Mouse (Mus musculus): ENCODE results near the gene Fgfr2. TPM values are rescaled to one million over a fixed set of nuclear protein-coding genes. Genes with fewer than 3 reads are reported as not detected.

The Fgfr2 gene
- total RNA-seq, 2 experiments from 2014 or later = not detected

DNA sequence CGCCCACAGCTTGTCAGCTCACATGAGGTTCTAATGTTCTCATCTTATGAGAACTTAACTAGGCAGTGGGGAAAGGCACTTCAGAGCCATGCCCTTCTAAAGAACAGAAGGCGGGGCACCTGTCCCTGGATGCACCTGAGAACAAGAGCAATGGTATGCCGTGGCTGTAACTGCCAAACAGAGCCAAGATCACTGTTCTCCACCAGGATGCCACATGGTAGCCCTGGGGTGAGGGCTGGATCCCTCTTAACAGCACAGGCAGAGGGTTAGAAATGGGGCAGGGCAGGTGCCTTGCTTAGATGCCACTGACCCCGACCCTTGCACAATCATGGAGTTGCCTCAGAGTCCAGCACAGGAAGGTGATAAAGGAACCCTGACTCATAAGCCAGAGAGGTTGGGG lies 2903.3 kb downstream of the Fgfr2 start:
- no peak for ATAC-seq (replicated peaks; ENCODE audit: poor library complexity)

DNA sequence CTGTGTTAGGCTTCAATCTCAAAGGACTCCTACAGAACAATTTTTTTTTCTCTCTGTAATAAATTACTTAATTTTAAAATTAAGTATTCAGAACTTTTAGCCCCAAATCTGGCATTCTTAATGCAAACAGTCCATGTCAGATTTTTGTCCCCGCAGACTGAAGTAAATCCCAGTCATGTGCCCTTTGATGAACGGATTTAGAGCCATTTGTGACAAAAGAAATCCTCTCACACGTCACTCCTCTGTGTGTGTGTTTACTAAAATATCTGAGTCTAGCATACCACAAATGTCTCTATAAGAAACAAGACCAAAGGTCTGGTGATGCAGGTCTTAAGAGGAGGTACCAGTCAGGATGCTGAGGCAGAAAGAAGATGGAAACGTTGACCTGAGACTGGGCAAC lies 2906.9 kb downstream of the Fgfr2 start:
- ATAC-seq (replicated peaks; ENCODE audit: poor library complexity) = no peak

GRCm38 (mm10) chr7:130215348-130216252 lies 2907.6 kb downstream of the Fgfr2 start:
- ATAC-seq (replicated peaks; ENCODE audit: poor library complexity) = no peak

DNA sequence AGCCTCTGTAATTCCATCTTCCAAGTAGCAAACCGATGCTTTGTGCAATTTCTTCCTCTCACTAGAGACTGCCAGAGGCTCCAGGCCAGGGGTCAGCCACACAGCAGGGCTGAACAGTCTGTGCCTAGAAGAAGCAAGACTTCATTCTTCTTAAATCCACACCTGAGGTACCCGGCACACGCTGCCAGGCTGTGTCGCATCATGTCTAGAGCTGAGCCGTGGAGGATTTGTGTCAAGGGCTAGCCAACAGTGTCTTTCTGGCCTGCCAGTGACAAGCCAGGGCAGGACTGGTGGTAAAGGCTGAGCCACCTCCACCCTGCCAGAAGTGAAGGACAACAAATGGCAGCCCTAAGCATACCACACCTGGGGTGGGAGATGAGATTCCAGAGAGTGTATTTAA lies 2910.0 kb downstream of the Fgfr2 start:
- no peak for ATAC-seq (replicated peaks; ENCODE audit: poor library complexity)

DNA sequence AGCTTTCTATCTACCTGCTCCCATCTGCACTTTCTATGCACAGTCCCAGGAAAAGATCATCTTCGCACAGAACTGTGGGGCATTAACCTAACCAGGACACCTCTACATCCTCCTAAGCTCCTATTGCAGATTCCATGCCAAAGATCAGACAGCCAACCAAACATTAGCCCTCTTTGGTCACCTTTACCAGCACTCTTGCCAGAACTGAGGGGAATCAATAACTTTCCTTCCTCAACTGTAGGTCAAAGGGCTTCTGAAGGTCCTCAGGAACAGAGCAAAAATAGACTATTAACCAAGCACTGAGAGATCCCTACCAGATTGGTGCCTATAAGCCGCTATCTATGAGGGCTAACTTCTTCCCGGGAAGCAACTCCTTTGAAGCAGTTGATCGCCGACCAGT lies 2911.7 kb downstream of the Fgfr2 start:
- no peak for ATAC-seq (replicated peaks; ENCODE audit: poor library complexity)

GRCm38 (mm10) chr7:130208601-130209000 lies 2914.5 kb downstream of the Fgfr2 start:
- ATAC-seq (replicated peaks; ENCODE audit: poor library complexity) = no peak

DNA sequence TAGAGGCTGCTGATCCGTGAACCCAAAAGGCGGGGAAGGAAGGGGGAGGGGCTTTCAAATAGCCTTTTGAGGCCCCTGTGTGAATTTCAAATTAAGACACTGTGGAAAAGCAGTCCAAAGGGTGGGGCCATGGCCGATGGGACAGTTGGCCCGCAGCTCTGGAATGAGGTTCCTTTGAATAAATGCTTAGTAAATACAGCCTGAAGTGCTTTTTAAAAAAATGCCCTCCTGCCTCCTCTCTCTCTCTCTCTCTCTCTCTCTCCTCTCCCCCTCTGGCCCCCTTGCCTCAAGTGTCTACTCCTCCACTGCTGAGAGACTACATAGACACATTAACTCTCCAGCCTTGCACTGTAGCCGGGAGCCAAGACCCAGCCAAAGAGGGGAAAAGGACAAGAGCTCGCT lies 2917.0 kb downstream of the Fgfr2 start:
- no peak for ATAC-seq (replicated peaks; ENCODE audit: poor library complexity)

DNA sequence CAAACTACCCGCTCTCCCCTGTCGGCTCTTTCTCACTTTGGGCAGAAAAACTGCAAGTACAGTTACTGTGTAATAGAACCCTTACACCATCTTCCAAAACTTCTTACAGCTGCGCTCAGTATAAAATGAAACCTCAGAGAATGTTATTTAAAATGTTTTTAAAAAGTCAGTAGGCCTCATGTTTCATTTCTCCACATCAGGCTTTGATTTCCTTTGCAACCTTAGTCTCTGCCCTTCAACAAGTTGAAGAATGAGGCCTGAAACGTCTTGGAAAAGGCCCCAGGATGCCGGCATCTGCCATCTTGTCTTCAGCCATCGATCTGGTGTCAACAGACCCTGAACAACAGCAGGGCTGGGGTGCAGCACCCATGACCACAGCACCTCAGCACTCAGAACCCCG lies 2918.0 kb downstream of the Fgfr2 start:
- ATAC-seq (replicated peaks; ENCODE audit: poor library complexity) = no peak

DNA sequence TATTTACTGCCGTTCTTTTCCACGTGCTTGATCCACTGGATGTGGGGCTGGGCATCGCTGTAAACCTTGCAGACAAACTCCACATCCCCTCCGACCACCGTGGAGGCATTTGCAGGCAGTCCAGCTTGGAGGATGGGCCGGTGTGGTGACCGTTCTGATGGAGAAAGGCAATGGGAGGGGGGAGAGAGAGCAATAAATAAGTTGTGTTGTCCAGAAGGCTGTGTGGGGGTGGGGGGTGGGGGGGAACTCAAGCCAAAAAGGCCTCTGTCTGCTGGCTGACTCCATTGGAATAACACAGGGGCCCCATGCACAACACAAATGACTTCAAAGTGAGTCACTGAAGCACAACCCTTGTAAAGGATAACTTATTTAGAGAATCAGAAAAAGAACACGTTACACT lies 2922.1 kb downstream of the Fgfr2 start:
- no peak for ATAC-seq (replicated peaks; ENCODE audit: poor library complexity)

GRCm38 (mm10) chr7:130199951-130200350 lies 2923.2 kb downstream of the Fgfr2 start:
- ATAC-seq (replicated peaks; ENCODE audit: poor library complexity) = no peak

DNA sequence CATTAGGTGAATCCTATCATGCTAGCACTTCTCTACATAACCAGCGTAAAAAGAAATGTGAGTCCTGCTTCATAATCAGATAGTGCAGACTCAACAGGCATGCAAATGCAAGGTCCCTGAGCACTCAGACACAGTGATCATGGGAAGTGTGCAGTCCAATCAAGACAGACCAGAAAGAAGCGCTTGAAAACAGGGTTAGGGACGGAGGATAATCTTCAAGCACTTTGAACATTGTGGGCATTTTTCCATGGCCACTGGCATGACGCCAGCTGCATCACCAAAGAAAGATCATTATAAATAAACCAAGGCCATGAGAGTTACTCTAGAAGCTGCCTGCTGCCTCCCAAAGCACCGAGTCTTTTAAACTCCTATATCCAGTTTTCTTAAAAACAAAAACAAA lies 2923.8 kb downstream of the Fgfr2 start:
- ATAC-seq (replicated peaks; ENCODE audit: poor library complexity) = no peak

- no peak for ATAC-seq (replicated peaks; ENCODE audit: poor library complexity)
Measured at GRCm38 (mm10) chr7:130195081-130195480, 2928.1 kb downstream of the Fgfr2 start.

- no peak for ATAC-seq (replicated peaks; ENCODE audit: poor library complexity)
Measured at GRCm38 (mm10) chr7:130190329-130190975, 2932.7 kb downstream of the Fgfr2 start.

- no peak for ATAC-seq (replicated peaks; ENCODE audit: poor library complexity)
Measured at GRCm38 (mm10) chr7:130189901-130190300, 2933.2 kb downstream of the Fgfr2 start.

GRCm38 (mm10) chr7:130188108-130188507 lies 2935.0 kb downstream of the Fgfr2 start:
- no peak for ATAC-seq (replicated peaks; ENCODE audit: poor library complexity)

- no peak for ATAC-seq (replicated peaks; ENCODE audit: poor library complexity)
Measured at GRCm38 (mm10) chr7:130184864-130185263, 2938.3 kb downstream of the Fgfr2 start.

GRCm38 (mm10) chr7:130183960-130184359 lies 2939.2 kb downstream of the Fgfr2 start:
- no peak for ATAC-seq (replicated peaks; ENCODE audit: poor library complexity)

DNA sequence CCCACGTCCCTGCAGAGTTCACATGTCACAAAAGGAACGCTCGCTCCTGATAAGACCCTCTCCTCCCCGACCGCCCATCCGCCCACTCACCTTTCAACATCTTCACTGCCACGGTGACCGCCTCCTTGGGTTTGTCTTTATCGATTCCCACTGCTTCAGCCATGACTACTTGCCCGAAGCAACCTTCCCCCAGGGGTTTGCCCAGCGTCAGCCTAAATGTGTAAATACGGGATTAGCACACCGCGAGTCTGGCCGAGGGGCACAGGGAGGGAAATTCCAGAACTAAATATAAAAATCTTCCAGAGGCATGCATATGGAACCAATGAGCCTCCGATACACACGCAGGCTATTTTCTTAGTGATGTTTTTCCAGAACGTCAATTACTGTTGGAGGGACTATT lies 2940.6 kb downstream of the Fgfr2 start:
- no peak for ATAC-seq (replicated peaks; ENCODE audit: poor library complexity)

- no peak for ATAC-seq (replicated peaks; ENCODE audit: poor library complexity)
Measured at GRCm38 (mm10) chr7:130178991-130179390, 2944.2 kb downstream of the Fgfr2 start.

DNA sequence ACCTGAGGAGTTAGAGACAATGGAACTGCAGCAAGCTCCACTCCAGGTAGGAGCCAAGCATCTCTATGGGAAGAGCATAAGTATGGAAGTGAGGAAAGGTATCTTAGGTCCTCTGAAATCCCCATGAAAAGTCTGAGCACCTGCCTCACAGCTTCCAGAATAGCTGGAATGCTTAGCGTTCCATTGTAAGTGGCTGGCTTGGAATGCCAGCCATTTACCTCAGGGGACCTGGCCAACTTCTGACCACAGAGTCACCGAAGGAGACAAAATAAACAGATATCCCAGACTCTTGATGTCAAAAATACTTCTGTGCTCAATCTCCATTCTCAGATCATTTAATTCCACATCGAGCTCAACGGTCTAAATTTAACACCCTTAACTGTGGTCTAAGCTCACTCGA lies 2946.1 kb downstream of the Fgfr2 start:
- ATAC-seq (replicated peaks; ENCODE audit: poor library complexity) = no peak

- ATAC-seq (replicated peaks; ENCODE audit: poor library complexity) = no peak
Measured at GRCm38 (mm10) chr7:130174525-130174924, 2948.6 kb downstream of the Fgfr2 start.

DNA sequence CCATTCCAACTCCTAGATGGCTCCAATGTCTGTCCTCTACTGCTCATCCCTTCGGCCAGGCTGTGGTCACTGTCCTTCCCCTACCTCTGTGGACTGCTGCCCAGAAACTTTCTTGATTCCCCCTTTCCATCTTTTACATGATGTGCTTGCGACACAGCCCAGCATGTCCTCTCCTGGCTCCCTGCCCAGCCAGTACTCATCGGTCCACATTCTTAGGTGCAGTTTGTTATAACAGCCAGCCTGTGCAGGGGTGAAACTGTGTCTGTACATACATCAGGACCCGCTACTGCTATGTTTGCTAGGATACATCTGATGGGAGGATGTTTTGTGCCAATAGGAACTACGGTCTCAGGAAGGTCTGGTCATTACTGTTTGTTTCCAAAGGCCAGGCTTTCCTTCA lies 2949.2 kb downstream of the Fgfr2 start:
- no peak for ATAC-seq (replicated peaks; ENCODE audit: poor library complexity)
